Mouse (Mus musculus) layer of hippocampus, postnatal 14 days (tissue): Measurements from ENCODE around the gene Dph2. TPM values are rescaled to one million over a fixed set of nuclear protein-coding genes. Genes with fewer than 3 reads are reported as not detected.
A peak's percentile ranks its signal among the peaks of the same experiment; 100 is the strongest.

ENCODE experiments used
- DNase-seq, 2 experiments: peaks; one replicate each; pipeline ENCODE4 v3.0.0; 2021 to 2022; ENCODE audit warnings: low spot score in 2 of 2, mixed read lengths in 1 of 2
- total RNA-seq, 2 experiments: library from RNA; stranded (reverse); gene quantifications; 2 replicates each; pipeline ENCODE4 v1.2.3; 2021

Gene Dph2
- total RNA-seq, 2 experiments from 2014 or later = 10.0 to 10.2 TPM

- DNase-seq = no peak
These were observed 13.5 kb downstream of the Dph2 start for GRCm38 (mm10) chr4:117878301-117878700.

GRCm38 (mm10) chr4:117873615-117874014 is 18.2 kb downstream of the Dph2 start:
- no peak for DNase-seq

GRCm38 (mm10) chr4:117872471-117872886 is 19.4 kb downstream of the Dph2 start, which contains the start of gene Ccdc24:
Gene Ccdc24 (minus strand): TSS chr4:117872557.
- DNase-seq = no peak

- DNase-seq = no peak
These were observed 20.0 kb downstream of the Dph2 start for GRCm38 (mm10) chr4:117871787-117872186.

GRCm38 (mm10) chr4:117870437-117870836 is 21.4 kb downstream of the Dph2 start:
- DNase-seq = no peak

- DNase-seq = no peak
These were observed 22.5 kb downstream of the Dph2 start for GRCm38 (mm10) chr4:117869317-117869716.

- no peak for DNase-seq
These were observed 24.0 kb downstream of the Dph2 start for GRCm38 (mm10) chr4:117867823-117868222.

GRCm38 (mm10) chr4:117867000-117867399 is 24.8 kb downstream of the Dph2 start:
- DNase-seq = no peak

- no peak for DNase-seq
These were observed 25.7 kb downstream of the Dph2 start for GRCm38 (mm10) chr4:117866083-117866482.

- DNase-seq = peak in 1 of 2 experiments; percentile 69
These were observed 29.0 kb downstream of the Dph2 start for GRCm38 (mm10) chr4:117862823-117863222.

- DNase-seq = no peak
These were observed 31.3 kb downstream of the Dph2 start for GRCm38 (mm10) chr4:117860570-117860969.

- DNase-seq = peak; percentile 63 to 70
These were observed 33.0 kb downstream of the Dph2 start for GRCm38 (mm10) chr4:117858794-117859193.

GRCm38 (mm10) chr4:117855146-117855545 is 36.7 kb downstream of the Dph2 start:
- peak; percentile 54 to 59 for DNase-seq

GRCm38 (mm10) chr4:117852152-117852868 is 39.5 kb downstream of the Dph2 start:
- DNase-seq = no peak

- no peak for DNase-seq
These were observed 41.0 kb downstream of the Dph2 start for GRCm38 (mm10) chr4:117850871-117851270.

GRCm38 (mm10) chr4:117850176-117850575 is 41.7 kb downstream of the Dph2 start:
- no peak for DNase-seq

- DNase-seq = no peak
These were observed 42.3 kb downstream of the Dph2 start for GRCm38 (mm10) chr4:117849506-117849905.

- no peak for DNase-seq
These were observed 42.8 kb downstream of the Dph2 start for GRCm38 (mm10) chr4:117849063-117849462.

GRCm38 (mm10) chr4:117847011-117847410 is 44.8 kb downstream of the Dph2 start:
- DNase-seq = peak; percentile 55 to 70

GRCm38 (mm10) chr4:117846261-117846660 is 45.6 kb downstream of the Dph2 start:
- DNase-seq = no peak

- DNase-seq = no peak
These were observed 46.5 kb downstream of the Dph2 start for GRCm38 (mm10) chr4:117845316-117845715.

- no peak for DNase-seq
These were observed 47.4 kb downstream of the Dph2 start for GRCm38 (mm10) chr4:117844467-117844866.

- DNase-seq = no peak
These were observed 48.7 kb downstream of the Dph2 start for GRCm38 (mm10) chr4:117843101-117843500.
